Mouse (Mus musculus) liver, embryonic 14.5 days (tissue): ENCODE results near the gene Odf3b.

Experiments
- CTCF ChIP-seq: IDR thresholded peaks from 2 replicates; pipeline ENCODE4 v1.5.1; 2016; ENCODE audit warnings: antibody characterized with exemption, low read depth, control low read depth
- EP300 ChIP-seq: IDR thresholded peaks from 2 replicates; pipeline ENCODE4 v1.6.1; 2016; ENCODE audit warnings: antibody characterized with exemption, low read depth

DNA sequence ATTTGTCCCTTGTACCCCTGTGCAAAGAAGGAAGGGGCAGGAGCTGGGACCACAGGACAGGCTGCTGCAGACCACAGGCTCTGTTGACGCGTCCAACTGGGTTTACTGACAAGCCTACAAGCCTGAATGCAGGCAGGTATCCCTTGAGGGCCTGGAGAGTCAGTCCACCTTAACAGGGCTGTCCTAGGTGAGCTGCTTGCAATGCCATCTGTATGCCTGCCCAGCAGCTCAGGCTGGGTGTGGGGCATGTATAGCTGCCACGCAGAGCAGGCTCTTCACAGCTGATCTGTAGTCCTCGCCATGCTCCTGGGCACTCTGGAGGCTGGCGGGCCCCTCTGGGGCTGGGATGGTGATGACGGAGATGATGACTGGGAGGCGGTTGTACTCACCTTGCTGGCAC lies 5.5 kb upstream of the Odf3b start, which contains the start of gene Klhdc7b:
- no peak for TF ChIP-seq CTCF
- no peak for TF ChIP-seq EP300
